Mouse (Mus musculus) layer of hippocampus, postnatal 25 days (tissue): Measurements from ENCODE around the gene Ctbp1. TPM values are rescaled to one million over a fixed set of nuclear protein-coding genes. Genes with fewer than 3 reads are reported as not detected.
A peak's percentile ranks its signal among the peaks of the same experiment; 100 is the strongest.

Source experiments
- DNase-seq, 2 experiments: peaks; one replicate each; pipeline ENCODE4 v3.0.0; 2022; ENCODE audit warnings: mixed read lengths in 2 of 2, low spot score in 1 of 2; ENCODE audit errors: extremely low spot score in 1 of 2
- total RNA-seq, 2 experiments: library from RNA; stranded (reverse); gene quantifications; 2 replicates each; pipeline ENCODE4 v1.2.3; 2021

The Ctbp1 gene
- total RNA-seq, 2 experiments from 2014 or later: 277 to 297 TPM

DNA sequence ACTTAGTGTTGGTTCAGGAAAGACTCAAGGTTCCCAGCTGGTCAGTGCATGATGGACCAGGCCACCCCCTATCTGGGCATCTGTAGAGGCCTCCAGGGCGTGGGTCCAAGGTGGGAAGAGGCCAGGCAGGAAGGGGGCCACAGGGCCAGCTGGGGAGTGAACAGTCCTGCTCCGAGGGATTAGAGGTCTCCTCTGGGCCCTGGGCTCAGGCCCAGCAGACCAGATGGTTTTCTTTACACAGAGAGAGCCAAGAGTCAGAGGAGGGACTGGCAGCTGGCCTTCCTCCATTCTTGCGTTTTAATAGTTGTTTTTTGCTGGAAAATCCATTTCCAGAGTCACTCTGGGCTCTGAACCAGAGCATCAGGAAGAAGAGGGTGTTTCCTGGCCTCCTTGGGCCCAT lies 29.1 kb downstream of the Ctbp1 start:
- peak in 1 of 2 experiments; percentile 35 for DNase-seq

DNA sequence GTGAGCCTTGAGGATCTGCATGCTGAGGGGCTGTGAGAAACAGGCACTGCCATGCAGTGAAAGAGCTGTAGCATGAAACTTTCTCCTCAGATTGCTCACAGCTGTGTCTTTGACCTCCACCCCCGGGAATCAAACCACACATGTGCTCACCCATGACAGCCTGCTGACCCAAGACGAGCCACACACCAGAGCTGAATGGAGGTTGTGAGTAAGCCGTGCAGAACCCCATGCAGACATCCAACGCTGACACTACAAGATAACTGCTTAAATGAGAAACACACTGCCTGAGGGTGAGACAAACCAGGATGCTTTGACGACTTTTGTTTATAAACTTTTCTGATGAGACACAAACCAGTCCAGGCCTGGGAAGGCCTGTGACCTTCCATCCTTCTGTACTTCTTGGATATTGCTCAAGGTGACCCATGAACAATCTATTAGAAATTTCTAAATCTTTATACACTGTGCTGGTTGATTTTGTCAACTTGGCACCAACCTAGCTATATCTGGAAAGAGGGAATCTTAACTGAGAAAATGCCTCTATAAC lies 30.3 kb downstream of the Ctbp1 start:
- DNase-seq: no peak

DNA sequence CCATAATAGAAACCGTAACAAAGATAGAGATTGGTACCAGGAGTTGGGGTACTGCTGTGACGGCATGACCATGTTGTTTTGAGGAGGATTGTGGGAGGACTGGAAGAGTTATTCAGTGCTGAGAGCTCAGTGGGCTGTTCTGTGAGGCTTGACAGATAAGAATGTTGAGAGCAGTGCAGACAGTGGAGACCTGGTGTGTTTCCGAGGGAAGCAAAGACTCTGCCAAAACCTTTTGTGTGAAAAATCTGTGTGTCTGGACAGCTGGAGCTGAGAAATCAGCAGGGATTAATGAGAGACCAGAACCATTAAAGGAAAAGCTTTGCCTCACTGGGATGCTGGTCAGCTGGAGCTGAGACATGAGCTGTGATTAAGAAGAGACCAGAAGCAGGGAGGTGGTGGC lies 34.9 kb downstream of the Ctbp1 start:
- no peak for DNase-seq

DNA sequence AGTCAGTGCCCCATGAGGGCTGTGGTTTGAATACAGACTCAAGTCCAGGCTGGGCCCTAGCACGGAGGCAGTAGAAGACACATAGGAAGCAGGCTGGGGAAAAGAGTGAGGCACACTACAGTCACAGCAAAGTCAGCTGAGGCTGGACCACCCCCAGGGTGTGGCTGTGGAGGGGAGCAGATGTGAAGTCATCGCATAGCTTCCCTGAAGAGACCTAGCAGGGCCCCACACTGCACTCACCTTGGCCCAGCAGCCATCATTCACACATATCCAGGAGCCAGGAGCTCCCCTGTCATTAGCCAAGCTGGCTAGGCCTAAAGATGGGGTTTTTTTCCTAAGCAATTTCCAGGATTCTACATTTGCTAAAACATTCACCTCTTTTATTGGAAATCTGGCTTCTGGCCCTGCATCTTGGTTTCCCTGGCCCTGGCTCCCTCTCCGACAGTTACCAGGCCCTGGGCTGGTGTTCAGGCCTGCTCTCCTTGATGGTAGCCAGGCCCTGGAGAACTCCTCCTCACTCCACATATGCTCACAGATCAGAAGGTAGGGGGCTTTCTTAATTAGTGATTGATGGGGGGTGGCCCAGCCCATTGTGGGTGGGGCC lies 35.6 kb downstream of the Ctbp1 start:
- no peak for DNase-seq

DNA sequence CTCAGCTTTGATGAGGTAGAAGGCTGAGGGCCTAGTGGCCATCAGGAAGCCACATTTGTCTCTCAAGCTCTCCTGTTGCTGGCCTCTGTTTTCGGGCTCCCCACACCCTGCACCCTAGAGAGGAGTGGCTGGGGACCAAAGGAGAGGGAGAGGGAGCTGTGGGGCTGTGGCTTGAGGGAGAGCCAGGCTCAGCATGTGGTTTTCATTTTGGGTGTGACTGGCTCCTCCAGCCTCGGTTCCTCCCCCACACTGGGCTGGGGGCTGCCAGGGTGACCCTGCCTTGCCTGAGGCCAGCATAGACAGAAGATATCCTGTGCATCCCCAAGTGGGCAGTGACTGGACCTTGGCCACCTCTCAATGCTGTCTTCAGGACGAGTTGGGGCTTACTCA lies 36.5 kb downstream of the Ctbp1 start:
- no peak for DNase-seq

DNA sequence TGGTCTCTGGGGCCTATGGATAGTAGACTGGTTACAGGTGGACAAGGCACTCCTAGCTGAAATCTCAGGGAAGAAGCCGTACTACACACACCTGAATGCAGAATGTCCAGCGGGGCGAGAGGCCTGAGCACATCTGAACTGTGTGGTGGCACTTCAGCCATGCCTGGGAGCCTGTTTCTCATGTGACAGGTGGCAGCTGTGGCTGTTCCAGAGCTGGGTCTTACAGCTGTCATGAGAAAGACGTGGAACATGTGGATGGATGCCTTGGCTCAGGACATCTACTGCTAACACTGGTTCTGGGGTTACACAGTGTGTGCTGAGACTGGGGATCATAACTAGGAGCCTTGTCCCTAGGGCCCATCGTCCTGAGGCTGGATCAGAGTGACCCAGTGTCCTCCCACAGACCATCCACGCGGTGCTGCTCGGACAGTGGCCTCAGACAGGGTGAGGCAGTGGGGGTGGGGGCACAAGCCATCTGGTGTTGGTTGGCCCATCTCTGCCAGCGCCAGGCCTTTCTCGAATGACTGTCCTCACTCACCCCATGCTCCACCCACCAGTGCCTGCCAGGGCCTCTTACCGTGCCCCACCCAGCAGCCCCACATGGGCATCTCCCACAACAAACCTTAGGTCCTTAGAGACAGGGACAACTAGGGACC lies 37.1 kb downstream of the Ctbp1 start:
- DNase-seq: no peak

DNA sequence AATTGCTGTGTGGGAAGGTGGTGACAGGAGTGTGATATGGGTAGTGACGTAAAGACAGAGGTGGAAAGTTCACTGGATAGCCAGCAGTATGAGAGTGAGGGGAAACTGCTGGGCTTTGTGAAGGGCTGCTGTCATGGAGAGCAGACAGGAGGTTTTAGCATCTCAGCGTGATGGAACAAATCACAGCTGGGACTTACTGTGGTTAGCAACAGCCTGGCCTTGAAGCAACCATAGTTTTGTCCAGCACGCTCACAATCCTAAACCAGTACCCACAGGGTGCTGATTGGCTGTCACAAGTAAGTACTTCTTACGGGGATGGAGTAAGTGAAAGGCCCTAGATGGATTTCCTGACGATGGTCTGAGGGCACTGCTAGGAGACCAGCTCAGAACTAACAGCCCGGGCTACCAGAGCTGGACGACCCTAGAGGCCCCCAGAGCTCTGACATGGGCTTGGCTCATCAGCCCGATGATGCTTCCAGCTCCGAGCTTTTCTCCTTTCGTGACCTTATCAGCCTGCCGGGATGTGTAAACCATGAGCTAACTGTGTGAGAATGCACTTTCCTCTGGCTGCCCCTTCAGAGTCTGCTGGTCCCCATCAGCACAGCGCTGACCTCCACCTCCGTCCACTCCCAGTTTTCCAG lies 40.3 kb downstream of the Ctbp1 start:
- no peak for DNase-seq

DNA sequence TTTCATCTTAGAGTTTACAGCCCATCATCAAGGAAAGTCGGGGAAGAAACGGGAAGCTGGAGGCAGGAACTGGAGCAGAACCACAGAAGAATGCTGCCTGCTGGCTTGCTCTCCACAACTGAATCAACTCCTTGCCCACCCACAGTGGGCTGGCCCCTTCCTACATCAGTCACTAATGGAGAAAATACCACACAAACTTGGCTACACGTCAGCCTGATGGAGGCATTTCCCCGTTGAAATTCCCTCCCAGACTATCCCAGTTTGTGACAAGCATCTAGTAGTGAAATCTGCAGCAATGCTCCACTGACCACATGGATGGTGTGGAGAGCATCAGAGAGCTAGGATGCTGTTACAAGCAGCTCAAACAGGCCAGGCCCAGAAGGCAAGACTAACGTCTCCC lies 42.0 kb downstream of the Ctbp1 start:
- DNase-seq: no peak

DNA sequence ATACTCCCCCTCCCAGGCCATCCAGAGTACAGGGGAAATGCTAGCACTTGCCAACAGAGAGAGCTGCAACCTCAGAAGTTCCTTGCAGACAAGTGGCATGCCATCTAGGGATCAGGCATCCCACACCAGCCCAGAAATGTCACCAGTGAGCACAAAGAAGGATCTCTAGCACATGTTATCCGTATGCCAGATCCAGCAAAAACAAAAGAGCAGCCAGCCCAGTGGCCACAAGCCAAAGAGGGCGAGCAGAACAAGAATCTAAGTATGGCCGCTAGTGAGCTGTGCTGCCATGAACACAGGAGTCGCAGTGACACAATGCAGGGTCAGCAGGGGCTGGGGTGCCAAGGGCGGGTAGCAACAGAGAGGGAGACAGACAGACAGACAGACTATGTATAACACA lies 44.5 kb downstream of the Ctbp1 start:
- no peak for DNase-seq

DNA sequence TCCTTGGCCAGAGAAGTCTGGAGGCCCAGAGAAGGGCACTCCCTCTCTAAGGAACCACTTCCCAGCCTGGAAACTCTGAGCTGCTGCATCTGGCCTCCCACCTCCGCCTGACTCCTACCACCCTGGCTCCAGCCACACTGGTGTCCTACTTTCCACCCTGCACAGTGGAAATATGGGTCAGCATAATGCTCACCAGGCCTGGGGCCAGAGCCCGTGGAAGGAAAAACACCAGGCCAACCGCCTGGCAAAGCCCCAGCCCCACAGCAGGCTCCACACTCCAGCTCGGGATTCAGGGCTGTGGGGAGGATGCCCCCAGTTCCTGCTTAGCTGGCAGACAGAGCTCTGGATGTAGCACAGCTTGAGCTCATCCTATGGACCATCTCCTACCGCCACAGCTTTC lies 46.4 kb downstream of the Ctbp1 start:
- peak in 1 of 2 experiments; percentile 36 for DNase-seq

DNA sequence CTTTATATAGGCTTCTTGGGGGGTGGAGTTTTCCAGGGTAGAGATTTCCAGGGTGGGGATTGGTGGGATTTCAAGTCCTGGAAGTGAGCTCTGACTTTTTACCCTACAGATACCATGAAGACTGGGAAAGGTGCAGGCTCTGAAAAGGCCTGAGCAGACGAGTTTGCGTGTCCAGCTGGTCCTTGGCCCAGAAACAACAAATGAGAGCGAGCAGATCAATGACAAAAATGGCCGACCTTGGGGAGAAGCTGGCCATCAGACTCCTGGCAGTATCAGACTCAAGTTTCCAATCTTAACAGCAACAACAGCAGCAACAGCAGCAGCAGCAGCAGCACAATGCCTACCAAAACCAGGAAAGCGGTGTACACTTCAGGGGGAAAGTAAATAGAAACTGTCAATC lies 49.1 kb downstream of the Ctbp1 start:
- DNase-seq: no peak

DNA sequence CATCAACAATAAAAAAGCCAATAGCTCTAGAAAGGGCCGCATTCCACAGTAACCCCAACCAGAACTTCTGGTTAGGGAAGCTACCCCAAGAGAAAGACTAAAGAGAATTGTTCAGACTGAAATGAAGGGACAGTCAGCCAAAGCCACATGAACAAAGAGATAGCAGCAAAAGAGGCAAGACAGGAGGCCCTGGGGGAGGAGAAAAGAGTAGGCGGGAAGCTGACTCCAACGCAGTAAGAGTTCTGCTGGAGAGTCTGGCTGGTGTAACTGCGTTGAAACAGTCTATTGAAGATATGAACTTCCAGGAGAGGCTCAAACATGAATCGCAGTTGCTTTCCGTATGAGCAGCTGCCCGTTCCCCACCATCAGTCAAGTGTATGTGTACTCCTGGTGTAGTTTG lies 50.3 kb downstream of the Ctbp1 start:
- DNase-seq: no peak

DNA sequence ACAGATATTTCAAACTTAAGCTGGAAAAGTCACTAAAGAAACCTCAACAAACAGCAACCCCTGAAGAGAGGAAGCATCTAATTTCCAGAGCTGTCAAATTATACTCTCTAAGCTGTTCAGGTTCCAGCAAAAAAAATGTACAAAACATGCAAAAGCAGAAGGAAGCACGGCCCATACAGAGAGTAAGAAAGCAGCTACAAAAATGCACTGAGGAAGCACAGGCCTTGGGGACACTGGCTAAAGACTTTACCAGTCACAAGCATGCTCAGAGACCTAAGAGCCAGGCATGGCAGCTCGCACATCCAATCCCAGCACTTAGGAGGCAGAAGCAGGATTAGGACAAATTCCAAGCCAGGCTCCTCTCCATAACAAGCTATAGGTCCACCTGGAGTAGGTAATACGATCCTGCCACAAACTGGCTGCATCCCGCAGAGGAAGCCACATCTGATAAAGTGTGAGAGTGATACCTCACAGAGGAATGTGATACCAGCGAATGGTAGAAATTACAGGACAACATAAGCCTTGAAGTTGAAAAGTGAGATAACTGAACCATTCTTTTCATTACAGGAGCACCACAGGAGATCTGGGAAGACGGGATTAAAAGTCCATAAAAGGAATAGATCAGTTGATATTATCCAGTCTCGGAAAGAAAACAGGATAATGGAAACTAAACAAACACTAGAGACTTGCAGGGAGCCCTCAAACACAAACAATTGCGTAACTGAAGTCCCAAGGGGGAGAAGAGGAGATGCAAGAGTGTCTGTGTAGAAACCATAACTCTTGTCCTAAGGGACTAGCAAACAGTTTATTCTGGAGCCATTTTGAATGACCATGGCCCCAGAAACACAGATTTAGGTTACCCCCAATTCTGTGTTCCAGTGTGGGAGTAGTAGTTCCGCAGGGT lies 51.7 kb downstream of the Ctbp1 start:
- no peak for DNase-seq

DNA sequence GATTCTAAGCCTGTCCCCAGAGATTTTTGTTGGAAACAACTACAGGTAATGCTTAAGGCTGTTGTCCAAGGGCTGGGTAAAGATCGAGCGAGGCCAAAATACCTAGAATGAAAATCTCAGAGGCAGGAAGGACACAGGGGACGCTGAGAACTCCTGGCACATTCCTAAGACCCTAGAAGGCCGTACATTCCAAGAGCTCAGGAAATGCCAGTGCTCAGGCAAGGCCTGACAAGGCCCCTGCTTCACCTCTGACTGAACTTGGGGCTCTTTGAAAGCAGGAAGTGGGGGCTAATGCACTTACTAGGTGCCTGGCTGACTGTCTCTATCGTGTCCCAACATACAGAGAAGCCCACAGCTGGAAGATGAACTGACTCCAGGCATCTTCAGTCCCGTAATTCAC lies 52.4 kb downstream of the Ctbp1 start:
- no peak for DNase-seq

DNA sequence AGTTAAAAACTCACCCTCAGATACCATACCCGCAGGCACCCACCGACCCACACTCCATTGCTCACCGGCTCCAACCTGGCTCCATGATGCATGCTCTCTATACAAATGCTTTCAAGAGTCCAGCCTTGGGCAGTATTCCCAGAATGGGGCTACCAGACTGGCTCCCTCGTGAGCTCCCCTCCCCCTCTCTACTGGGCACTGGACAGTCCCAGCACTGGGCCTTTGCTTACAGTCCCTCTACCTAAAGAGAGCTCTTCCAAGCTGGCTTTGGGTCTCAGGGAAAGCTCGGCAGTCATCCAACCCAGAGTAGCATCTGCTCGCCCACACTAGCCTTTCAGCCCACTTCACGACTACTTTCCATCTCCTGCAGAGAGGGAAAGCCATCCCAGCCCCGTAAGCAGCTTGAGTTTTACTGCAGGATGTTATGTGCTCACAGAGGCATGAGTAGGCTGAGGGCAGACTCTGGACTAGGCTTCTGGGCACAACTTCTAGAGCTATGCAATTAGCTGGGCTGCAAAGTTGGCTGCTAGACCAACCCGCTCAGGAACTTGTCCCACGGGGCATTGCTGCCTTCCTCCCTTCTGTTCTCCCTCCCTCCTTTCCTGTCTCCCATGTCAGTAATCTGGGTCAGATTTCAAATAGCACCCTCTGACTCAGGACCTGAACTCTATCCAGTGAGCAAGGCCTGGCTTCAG lies 54.3 kb downstream of the Ctbp1 start:
- no peak for DNase-seq

DNA sequence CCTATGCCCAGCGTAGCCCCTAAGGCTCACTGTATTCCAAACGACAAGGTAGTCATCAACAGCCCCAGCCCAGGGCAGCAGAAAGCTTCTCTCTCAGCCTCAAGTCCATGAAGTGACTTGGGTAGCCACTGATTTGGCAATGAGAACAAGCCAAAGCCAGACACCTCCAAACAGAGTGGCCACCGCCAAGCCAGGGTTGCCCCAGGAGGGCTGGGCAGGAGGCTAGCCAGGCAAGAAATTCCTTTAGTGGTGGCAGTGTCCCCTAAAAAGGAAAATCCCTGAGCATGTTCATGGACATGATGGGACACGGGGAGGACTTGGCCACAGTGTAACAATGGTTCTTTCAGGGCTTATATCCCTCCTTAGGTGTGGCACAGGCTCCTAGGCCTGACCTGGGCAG lies 55.0 kb downstream of the Ctbp1 start:
- DNase-seq: no peak

DNA sequence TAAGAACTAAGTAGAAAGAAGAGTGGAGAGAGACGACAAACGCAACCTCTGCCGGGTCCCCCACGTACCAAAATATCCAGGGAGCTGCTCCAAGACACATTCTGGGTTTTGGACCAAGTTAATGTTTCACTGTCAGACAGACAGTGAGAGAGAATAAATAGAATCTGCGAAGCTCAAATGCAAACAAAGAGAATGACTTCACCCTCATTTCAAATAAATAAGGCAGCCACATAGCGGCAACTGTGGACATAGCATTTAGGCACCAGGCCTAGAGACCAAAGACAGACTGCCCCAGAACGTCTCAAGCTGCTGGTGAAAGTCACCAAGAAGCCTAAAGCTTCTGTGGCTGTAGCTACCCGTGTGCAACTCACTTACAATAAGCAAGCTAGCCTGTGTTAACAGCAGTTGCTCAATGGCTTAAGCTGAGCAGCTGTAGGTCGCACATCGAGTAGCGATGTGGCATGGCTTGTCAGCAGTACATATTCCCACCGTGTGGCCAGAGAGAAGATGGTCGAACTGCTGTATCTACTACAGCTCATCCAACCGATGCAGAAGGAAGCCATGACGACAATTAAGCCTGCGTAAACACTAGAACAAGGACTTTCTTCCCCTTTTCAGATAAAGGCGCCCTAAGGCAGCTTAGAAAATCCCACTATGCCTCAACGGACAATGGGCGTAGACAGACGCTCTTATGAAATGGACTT lies 55.9 kb downstream of the Ctbp1 start:
- DNase-seq: no peak

DNA sequence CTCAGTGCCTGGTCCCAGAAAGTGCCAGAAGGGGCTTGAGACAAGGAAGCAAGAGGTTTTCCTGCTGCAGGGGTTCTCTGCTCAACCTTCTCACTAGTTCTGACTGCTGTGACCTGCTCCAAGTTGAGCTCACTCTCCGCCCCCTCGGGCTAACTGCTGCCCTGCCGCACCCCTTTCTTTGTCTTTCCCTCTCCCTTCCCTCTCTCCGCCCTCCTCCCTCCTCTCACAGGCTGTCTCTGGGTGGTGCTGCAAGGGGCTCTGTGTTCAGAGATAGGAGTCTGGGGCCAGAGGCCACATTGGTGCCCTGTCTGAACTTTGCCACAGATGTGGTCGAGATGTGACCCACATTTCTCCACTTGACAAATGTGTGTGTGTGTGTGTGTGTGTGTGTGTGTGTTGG lies 56.7 kb downstream of the Ctbp1 start, which contains the start of gene Spon2:
Gene Spon2 (minus strand): TSS at position 375 of the 400 bp plus-strand sequence.
- no peak for DNase-seq

DNA sequence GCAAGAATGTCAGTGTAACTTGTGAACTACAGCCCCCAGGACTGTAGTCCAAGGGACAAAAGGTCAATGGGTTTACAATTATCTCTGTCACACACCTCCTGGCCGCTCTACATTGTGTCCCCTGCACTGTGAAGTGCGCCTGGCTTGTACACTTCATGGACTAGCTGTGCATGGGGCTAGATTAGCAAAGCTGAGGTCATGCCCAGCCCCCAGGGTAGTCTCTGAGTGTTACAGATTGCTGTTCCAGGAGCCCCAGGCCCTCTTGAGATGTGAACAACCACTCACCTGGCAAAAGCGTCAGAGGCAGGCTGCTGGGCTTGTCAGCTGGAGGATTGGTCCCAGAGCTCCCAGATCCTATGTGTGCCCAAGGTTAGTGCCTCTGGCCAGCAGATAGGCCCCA lies 57.1 kb downstream of the Ctbp1 start:
- DNase-seq: no peak

DNA sequence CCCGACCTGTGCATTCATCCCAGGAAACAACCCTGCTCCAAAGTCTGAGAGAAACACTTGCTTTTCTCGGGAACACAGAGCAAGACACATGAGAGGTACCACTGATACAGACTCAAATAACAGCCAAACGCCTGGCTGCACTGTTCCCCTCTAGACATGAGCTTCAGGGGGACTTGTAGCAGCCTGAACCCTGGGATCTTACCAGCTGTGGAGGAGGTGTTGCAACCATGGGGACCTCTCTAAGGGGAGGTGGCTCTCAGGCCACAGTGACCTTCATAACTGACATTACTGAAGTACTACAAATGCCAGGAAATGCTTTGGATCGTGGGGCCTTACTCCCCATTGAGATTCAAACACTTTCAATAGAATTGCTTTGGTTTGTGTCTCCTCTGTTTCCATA lies 60.1 kb downstream of the Ctbp1 start:
- no peak for DNase-seq
